Mouse (Mus musculus) left cerebral cortex, adult 18-20 months (tissue): ENCODE data around the gene Jpt1. TPM values are rescaled to one million over a fixed set of nuclear protein-coding genes. Genes with fewer than 3 reads are reported as not detected.
"Not testable (repeated sequence)": the region's sequence is repeated elsewhere in the genome, so short reads cannot be mapped to it uniquely, and the experiment has no call there.

Experiments used
- DNase-seq, 2 experiments: peaks; one replicate each; pipeline ENCODE4 v3.0.0; 2021 to 2022; ENCODE audit warnings: low spot score in 2 of 2, mixed read lengths in 1 of 2
- total RNA-seq, 2 experiments: library from RNA; stranded (reverse); gene quantifications; 2 replicates each; pipeline ENCODE4 v1.2.3; 2021

Jpt1 gene
- total RNA-seq, 2 experiments from 2014 or later: 157 TPM

DNA sequence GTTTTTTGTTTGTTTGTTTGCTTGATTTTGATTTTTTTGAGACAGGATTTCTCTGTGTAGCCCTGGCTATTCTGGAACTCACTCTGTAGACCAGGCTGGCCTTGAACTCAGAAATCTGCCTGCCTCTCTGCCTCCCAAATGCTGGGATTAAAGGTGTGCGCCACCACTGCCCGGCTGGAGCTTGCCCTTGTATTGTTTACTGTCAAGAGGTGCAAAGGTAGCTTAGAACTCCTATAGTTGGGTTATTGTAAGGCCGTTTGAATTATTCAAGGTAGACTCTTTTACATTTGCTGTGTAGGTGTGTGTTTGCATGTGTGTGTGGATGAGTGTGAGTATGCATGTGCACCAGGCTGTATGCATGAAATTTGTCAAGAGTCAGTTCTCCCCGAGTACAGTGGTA, 37.6 kb downstream of the Jpt1 start:
- not testable (repeated sequence) for DNase-seq

- no peak for DNase-seq
Observed at GRCm38 (mm10) chr11:115475758-115476237, 38.4 kb downstream of the Jpt1 start.

DNA sequence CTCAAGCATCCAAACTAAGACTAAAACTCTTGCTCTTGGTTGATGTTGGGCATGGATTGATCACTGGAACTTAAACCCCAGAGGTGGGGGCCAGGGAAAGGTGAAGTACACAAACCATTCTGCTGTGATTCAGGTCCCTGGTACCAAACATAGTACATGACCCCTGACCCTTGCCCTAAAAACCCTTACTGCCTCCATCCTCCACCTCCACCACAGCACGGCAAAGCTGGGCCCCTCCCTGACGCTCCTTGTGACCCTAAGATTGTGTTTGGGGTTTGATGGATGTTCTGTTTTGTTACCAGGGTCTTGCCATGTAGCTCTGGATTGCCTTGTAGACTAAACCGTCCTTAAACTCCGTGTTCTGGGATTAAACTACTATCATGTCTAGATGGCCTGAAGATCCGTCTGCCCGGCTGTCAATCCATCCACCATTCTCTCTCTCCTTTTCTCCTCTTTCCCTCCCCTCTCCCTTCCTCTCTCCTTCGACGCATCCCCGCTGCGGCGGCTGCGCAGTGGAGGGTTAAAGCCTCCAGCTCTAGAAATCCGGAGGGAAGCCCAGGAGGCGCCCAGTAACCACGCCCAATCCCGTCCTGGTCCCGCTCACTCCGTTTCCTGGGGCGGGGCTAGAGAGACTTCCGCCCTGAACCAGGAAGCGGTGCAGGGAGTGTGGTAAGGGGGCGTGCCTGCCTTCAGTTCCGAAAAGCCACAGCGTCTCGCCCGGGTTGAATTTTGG, 39.0 kb downstream of the Jpt1 start, which contains the start of gene Armc7:
Gene Armc7 (plus strand): TSS at position 643 of the 733 bp plus-strand sequence.
- peak; percentile 95 for DNase-seq

DNA sequence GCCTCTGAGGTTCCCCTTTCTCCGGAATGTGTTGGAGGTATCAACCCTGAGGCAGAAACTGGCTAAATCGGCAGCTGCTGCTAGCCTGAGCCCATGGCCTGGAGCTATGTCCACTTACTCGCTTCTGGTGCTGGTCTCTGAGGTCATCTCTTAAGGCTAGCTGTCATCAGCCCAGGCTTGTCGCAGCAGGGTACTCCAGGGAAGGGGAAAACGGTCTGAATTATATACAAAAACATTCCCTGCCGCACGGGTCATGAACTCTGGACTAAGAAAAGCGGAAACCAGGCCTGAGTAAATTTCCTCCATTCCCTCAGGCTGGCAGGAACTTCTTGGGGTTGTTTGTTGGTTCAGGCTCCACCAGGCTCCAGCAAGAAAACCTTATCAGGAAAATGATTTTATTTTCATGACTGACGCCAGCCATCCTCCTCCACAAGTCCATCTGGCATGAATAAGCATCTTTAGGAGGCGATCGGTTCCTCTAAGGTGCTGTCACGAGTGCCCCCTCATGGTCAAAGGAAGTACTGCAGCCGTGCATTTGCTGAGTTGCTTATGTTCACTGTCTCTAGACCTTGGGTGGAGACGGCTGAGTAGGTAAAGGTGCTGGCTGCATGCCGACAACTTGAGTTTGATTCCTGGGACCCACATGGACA, 40.4 kb downstream of the Jpt1 start:
- DNase-seq: peak; percentile 96 to 98

GRCm38 (mm10) chr11:115472183-115472582, 42.0 kb downstream of the Jpt1 start:
- DNase-seq: no peak

DNA sequence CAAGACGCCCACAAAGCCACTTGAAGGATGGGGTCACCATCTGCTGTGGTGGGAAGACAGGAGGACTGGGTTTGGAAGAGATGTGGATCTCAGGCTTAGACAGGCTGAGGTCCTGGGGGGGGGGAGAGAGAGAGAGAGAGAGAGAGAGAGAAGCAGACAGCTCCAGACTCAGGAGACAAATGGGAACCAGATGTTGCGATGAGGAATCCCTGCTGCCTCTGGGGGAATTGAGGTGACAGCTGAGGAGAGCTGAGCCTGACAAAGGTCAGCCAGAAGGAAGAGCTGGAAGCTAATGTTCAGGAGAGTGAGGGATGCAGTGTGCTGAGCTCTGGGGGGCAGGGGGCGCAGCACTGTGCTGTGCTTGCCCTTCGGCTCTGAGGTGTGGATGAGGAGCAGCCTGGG, 47.0 kb downstream of the Jpt1 start:
- no peak for DNase-seq

- DNase-seq: no peak
Observed at GRCm38 (mm10) chr11:115464851-115465250, 49.3 kb downstream of the Jpt1 start.

GRCm38 (mm10) chr11:115463397-115463796, 50.8 kb downstream of the Jpt1 start:
- DNase-seq: no peak

DNA sequence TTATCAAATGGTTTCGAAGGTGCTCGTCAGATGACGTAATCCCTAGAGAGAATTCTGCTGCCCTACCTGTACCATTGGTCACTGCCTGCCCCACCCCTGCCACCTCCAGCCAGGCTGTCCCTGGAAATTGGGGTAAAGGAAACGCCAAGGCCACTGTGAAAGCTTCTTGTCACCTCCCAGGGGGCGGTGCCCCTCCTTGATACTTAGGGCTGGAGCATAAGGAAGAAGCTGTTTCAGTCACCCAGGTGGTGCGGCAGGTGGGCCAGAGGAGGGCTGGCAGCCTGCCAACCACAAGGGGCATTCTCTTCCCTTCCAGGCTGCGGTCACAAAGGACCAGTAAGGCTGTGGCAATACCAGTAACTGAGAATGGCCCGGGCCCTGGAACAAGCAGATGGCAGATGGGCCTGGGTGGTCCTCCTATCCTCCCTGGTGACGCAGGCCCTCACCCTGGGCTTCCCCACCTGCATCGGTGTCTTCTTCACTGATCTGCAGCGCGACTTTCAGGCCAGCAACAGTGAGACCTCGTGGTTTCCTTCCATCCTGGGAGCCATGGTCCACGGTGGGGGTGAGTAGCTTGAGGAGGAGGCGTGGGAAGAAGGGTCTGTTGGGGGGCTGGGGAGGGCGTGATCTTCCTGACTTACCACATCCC, 51.8 kb downstream of the Jpt1 start, which contains the start of gene Slc16a5:
Gene Slc16a5 (plus strand): TSS at position 232 of the 649 bp plus-strand sequence.
- DNase-seq: no peak

- no peak for DNase-seq
Observed at GRCm38 (mm10) chr11:115461846-115462242, 52.3 kb downstream of the Jpt1 start.

- DNase-seq: no peak
Observed at GRCm38 (mm10) chr11:115460976-115461375, 53.2 kb downstream of the Jpt1 start.

DNA sequence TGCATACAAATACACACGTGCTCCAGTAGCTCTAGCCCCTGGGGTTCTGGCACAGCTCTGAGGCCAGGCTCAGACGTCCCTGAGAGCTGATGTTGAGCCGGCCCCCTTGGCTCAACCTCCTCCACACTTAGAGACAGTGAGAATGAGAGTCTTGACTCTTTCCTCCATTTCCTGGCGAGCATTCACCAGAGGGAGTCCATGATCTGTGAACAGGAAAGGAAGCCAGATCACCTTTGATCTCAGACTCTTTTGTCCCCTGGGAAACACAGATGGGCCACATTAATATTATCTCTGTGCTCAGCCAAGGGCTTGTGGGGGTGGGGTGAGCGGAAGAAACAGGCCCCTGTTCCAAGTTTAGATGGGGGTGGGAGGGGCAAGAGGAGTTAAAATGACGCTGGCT, 56.8 kb downstream of the Jpt1 start:
- DNase-seq: no peak

DNA sequence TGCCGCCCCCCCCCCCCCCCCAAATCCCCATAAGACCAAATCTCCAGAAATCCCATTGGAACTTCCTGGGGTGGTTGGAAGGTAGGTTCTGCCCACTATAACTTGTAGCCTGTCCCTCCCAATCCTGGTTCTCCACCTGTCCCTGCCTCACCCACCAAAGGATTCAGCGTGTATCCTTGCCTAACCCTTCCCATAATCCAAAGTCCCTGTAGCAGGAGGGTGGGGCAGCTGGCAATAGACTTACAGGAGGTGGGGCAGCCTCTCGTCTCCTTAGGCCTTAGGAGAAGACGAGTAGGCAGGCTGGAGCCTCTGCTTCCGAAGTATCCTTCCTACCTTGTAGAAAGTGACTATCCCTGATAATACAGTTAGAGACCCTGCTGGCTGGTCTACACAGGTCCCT, 58.0 kb downstream of the Jpt1 start:
- no peak for DNase-seq

GRCm38 (mm10) chr11:115455619-115456018, 58.6 kb downstream of the Jpt1 start:
- DNase-seq: no peak

- not testable (repeated sequence) for DNase-seq
Observed at GRCm38 (mm10) chr11:115454822-115455221, 59.4 kb downstream of the Jpt1 start.

GRCm38 (mm10) chr11:115453306-115453705, 60.9 kb downstream of the Jpt1 start:
- no peak for DNase-seq

DNA sequence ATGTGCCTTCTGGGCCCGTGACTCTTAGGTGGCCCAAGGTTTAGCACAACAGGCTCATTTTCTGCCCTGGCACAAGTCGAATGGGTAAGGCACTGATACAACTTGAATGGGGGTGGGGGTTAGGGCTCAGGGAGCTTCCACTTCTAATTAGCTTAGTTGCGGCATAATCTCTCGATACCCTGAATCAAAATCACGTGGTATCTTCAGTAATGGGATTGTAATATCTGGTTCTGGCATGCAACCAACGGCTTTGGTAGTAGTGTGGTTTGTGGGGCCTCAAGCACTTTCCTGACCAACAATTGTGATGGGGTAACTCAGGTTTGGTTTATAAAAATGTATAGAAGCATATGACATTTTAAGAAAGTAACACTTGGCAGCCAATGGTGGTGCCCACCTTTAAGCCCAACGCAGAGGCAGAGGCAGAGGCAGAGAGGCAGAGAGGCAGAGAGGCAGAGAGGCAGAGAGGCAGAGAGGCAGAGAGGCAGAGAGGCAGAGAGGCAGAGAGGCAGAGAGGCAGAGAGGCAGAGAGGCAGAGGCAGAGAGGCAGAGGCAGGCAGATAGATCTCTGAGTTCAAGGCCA, 61.8 kb downstream of the Jpt1 start:
- no peak for DNase-seq

- DNase-seq: no peak
Observed at GRCm38 (mm10) chr11:115451781-115452241, 62.4 kb downstream of the Jpt1 start.

DNA sequence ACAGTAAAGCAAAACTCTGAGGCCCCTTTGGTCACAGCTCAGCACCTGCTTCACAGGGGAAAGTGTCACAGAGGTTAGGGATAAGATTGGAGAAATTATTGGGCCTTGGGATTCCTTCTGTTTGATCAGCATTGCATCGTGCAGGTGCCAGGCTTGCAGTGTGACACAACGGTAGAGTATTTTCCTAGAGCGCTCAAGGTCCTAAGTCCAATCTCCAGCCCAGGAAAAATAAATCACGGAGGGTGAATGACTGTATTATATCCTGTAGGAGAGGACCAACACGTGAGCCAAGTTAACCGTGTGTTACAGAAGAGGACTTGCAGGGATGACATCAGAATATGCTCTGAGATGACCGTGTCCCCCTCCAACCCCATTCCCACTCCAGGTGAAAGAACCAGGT, 64.0 kb downstream of the Jpt1 start:
- DNase-seq: no peak

DNA sequence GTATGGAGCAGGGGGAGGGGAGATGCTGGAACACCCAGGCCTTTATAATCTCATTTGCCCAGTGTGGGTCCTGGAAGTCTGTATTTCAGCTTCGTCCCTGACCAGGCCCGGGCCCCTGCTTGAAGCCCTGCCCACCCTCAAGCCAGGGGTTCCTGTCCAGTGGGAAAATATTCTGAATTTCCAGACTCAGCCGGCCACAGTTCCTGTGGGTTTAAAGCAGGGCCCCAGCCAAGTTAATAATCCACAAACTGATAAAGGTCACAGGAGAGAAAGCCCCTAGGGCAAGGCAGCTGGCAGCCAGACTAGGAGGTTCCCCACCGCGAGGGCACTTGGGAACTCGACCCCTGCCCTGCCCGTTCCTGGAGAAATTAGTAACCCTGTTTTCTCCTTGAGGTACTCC, 65.2 kb downstream of the Jpt1 start:
- no peak for DNase-seq

DNA sequence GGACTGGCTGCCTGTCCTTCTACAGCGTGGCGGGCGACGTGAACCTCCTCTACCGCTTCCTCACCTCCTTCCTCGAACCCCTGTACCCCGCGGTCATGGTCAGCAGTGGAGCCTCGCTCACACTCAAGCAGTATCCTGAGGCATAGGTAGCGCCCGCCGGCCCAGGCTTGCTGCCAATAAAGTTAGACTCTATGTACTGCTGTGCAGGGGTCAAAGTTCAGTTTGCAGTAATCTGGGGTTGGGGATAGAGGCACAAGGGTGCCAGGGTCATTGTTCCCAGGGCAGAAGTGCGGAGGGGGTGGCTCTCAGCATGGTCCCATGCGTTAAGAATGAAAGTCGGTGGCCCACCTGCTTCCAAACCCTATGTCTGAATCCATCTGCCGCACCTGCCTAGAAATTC, 66.1 kb downstream of the Jpt1 start:
- DNase-seq: no peak
